Mouse (Mus musculus) small intestine, adult 2 months (tissue): Measurements from ENCODE around the gene Slc25a36.

Source experiments
- CTCF ChIP-seq: fragments of 200-500 bp; IDR thresholded peaks from 2 replicates; pipeline ENCODE4 v1.5.1; 2012; ENCODE audit warnings: low read depth, mild to moderate bottlenecking, control low read depth, inconsistent platforms, low read length, moderate library complexity, mixed read lengths; ENCODE audit not compliant: insufficient replicate concordance, insufficient read length; ENCODE audit errors: extremely low read depth
- POLR2A ChIP-seq: fragments of 200-500 bp; IDR thresholded peaks from 2 replicates; pipeline ENCODE4 v1.6.1; 2012; ENCODE audit warnings: low read depth, mild to moderate bottlenecking, control low read depth, inconsistent platforms, low read length, moderate library complexity

- TF ChIP-seq CTCF (no peak), POLR2A (no peak)
These were observed 30.8 kb upstream of the Slc25a36 start for GRCm38 (mm10) chr9:97141723-97142122.
